Mouse (Mus musculus) spleen, adult 2 months (tissue): ENCODE measurements at regions not wholly inside any gene's neighbourhood (a gene's known extent, or its start where the extent isn't known, plus 50 kb on each side); places are given as distances from the start of the nearest gene placed in this dataset.

ENCODE experiments used
- DNase-seq, 2 experiments: peaks; one replicate each; pipeline versions ENCODE4 v3.0.0 to v3.0.0-alpha.2; 2012 to 2021; ENCODE audit warnings: low spot score in 2 of 2, low read depth in 1 of 2
- H3K27ac ChIP-seq: fragments of 200-500 bp; 2 replicates; pipeline ENCODE4 v1.5.1; 2012; ENCODE audit warnings: low read length, inconsistent platforms; ENCODE audit not compliant: insufficient read depth
- H3K27me3 ChIP-seq: fragments of 200-500 bp; 2 replicates; pipeline ENCODE4 v1.6.1; 2012; ENCODE audit warnings: mild to moderate bottlenecking, moderate library complexity, low read length, inconsistent platforms; ENCODE audit not compliant: control insufficient read depth, insufficient read depth
- H3K36me3 ChIP-seq: fragments of 200-500 bp; 2 replicates; pipeline ENCODE4 v1.6.1; 2012; ENCODE audit warnings: mild to moderate bottlenecking, low read length, inconsistent platforms; ENCODE audit not compliant: control insufficient read depth, insufficient read depth
- H3K4me1 ChIP-seq: fragments of 200-500 bp; 2 replicates; pipeline ENCODE4 v1.6.1; 2011; ENCODE audit warnings: inconsistent platforms; ENCODE audit not compliant: control insufficient read depth, insufficient read depth, insufficient read length
- H3K4me3 ChIP-seq: fragments of 200-500 bp; 2 replicates; pipeline ENCODE4 v1.5.1; 2011; ENCODE audit warnings: mild to moderate bottlenecking, inconsistent platforms; ENCODE audit not compliant: insufficient read depth, insufficient read length; ENCODE audit errors: extremely low read depth
- CTCF ChIP-seq: fragments of 200-500 bp; IDR thresholded peaks from 2 replicates; pipeline ENCODE4 v1.5.1; 2011; ENCODE audit warnings: mild to moderate bottlenecking, inconsistent platforms; ENCODE audit not compliant: insufficient read depth, insufficient read length, insufficient replicate concordance; ENCODE audit errors: extremely low read depth
- POLR2A ChIP-seq: fragments of 200-500 bp; IDR thresholded peaks from 2 replicates; pipeline ENCODE4 v1.6.1; 2011; ENCODE audit warnings: low read depth, low read length, inconsistent platforms
- WGBS: fragments of 180-500 bp; shearing (Covaris S2); methylation state at CpG from one replicate; pipeline ENCODE4 v1.1.7; 2018; 5-methylcytosine and 5-hydroxymethylcytosine counted together

DNA sequence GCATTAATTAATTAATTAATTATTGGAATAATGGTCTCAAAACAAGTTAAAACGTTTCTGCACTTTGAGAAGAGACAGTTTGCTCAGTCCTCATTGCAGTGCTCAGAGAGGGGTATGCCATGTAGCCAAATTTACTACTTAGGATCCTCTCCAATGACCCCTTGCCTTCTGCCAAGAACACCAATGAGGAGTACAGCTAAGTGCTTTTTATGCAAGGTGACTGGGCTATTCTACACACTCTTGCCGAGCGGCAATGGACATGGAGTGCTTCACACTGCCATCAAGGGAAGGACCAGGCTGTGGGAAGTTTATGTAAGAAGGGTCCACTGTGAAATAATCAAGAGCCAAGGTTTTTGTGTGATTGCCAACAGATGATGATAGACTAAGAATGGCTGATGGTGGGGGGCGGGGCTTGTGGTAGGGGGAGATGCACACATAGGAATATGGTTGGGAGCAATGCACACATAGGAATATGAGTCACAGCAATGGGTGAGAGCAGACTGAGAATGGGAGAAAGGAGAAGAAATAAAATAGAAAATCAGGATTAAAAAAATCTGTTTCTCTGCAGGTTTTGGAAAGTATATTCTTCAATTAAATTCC lies 70.9 kb upstream of the Adgrl4 start:
- DNase-seq: no peak
- no peaks in the 10 kb centered on the region for H3K27me3 ChIP-seq
- H3K27ac ChIP-seq: no peak overlapping the region
- H3K36me3 ChIP-seq: no peaks in the 10 kb centered on the region
- TF ChIP-seq POLR2A (no peak), CTCF (no peak)
- 90% methylated on average over 4 of the region's 4 CpGs for WGBS
- no peaks in the 10 kb centered on the region for H3K4me1 ChIP-seq
- no peak overlapping the region for H3K4me3 ChIP-seq

DNA sequence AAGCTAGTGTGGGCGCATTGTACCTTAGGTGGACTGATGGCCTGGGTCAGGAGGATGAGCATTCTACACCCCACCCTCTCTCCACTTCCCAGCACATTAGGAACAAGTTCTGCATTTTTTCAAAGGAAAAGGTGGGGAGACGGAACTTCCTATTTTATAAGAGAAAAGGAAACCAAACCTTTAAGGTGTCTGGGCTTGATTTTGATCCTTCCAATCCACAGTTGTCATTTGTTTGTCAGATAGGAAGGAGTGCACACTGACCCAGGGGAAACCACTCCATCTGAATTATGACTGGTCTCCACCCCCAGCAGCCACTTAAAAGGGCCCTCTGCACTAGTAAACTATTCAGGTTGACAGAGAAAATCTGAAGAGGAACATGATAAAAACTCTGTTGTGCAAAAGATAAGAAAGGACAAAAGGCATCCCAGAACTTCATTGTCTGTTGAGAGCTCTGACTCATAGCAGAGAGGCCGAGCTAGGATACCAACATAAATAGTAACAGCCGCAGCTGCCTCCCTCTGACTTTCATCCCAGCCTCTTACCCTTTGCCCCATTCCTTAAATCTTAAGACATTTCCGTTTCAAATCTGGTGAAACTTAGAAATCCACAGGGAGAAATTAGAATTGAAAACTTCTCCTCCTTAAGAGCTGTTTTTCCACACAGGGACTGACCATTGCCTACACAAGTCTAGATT lies 54.2 kb upstream of the Adgrl4 start:
- no peak overlapping the region for H3K27ac ChIP-seq

DNA sequence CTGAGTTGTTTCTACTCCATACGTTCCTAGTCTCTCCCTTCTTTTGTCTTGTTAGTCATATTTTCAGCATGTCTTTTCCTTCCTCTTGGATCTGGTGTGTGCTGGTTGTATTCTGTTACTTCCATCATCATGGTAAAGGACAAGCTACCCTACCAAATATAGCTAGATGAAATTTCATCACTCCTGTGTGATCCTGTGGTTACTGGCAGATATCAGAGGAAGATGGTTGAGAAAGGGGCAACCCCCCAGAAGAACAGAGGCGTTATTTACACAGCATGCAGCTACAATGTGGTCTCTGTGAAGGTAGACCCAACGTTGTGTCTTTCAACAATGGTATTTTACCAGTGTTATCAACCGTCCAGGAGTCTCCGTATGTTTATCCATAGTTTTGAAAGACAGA lies 52.8 kb upstream of the Adgrl4 start:
- no peak for DNase-seq
- Histone ChIP-seq H3K36me3 (no peaks in the 10 kb centered on the region), H3K4me3 (no peak overlapping the region), H3K27ac (no peak overlapping the region), H3K27me3 (no peaks in the 10 kb centered on the region), H3K4me1 (no peaks in the 10 kb centered on the region)
- no peak for TF ChIP-seq CTCF
- no peak for TF ChIP-seq POLR2A
- 54% methylated on average over 5 of the region's 5 CpGs for WGBS

More for the DNA sequence above, 54.2 kb upstream of the Adgrl4 start:
- TF ChIP-seq POLR2A: no peak
- TF ChIP-seq CTCF: no peak
- H3K4me1 ChIP-seq: no peaks in the 10 kb centered on the region
- H3K36me3 ChIP-seq: no peaks in the 10 kb centered on the region
- DNase-seq: no peak
- H3K4me3 ChIP-seq: no peak overlapping the region
- H3K27me3 ChIP-seq: no peaks in the 10 kb centered on the region
- 28% methylated on average over 5 of the region's 5 CpGs for WGBS

GRCm38 (mm10) chr3:151386103-151386502 lies 51.6 kb upstream of the Adgrl4 start:
- Histone ChIP-seq H3K27me3 (no peaks in the 10 kb centered on the region), H3K27ac (no peak overlapping the region), H3K4me1 (no peaks in the 10 kb centered on the region), H3K36me3 (no peaks in the 10 kb centered on the region), H3K4me3 (no peak overlapping the region)
- DNase-seq: no peak
- no peak for TF ChIP-seq CTCF
- no peak for TF ChIP-seq POLR2A
- 9% methylated on average over 5 of the region's 5 CpGs for WGBS
